Mouse (Mus musculus) heart, postnatal 0 days (tissue): ENCODE measurements at regions not wholly inside any gene's neighbourhood (a gene's known extent, or its start where the extent isn't known, plus 50 kb on each side); places are given as distances from the start of the nearest gene placed in this dataset.

ENCODE experiments used
- CTCF ChIP-seq: IDR thresholded peaks from 2 replicates; pipeline ENCODE4 v1.5.1; 2016; ENCODE audit warnings: antibody characterized with exemption, control low read depth, low read depth
- EP300 ChIP-seq: IDR thresholded peaks from 2 replicates; pipeline ENCODE4 v1.6.1; 2016; ENCODE audit warnings: antibody characterized with exemption, low read depth

- TF ChIP-seq CTCF, result no peak
- no peak for TF ChIP-seq EP300
Measured at GRCm38 (mm10) chr16:21322437-21322836, 100.5 kb upstream of the Vps8 start.
